Mouse (Mus musculus) left cerebral cortex, adult 2 months (tissue): Measurements from ENCODE around the gene D330020A13Rik. TPM values are rescaled to one million over a fixed set of nuclear protein-coding genes. Genes with fewer than 3 reads are reported as not detected.
"Not testable (repeated sequence)": the region's sequence is repeated elsewhere in the genome, so short reads cannot be mapped to it uniquely, and the experiment has no call there.

Experiments
- DNase-seq, 2 experiments: peaks; one replicate each; pipeline ENCODE4 v3.0.0; 2021 to 2022; ENCODE audit warnings: low spot score in 2 of 2, mixed read lengths in 1 of 2; ENCODE audit errors: extremely low spot score in 1 of 2
- H3K27ac ChIP-seq: fragments of 200-600 bp; 2 replicates; pipeline ENCODE4 v1.8.1; 2022
- H3K4me3 ChIP-seq: fragments of 200-600 bp; 2 replicates; pipeline ENCODE4 v1.8.1; 2022
- CTCF ChIP-seq: fragments of 200-600 bp; IDR thresholded peaks from 2 replicates; pipeline ENCODE4 v1.8.1; 2022; ENCODE audit warnings: antibody characterized with exemption, mild to moderate bottlenecking, moderate library complexity
- intact Hi-C: fragments of 180-260 bp; cut with DNase I; formaldehyde crosslinking; loops from one replicate; pipeline ENCODE4 v1.15.1; 2025
- total RNA-seq, 2 experiments: library from RNA; stranded (reverse); gene quantifications; 2 replicates each; pipeline ENCODE4 v1.2.3; 2021

D330020A13Rik gene
- total RNA-seq, 2 experiments from 2014 or later: not detected

GRCm38 (mm10) chr6:120264151-120264550 lies 30.0 kb upstream of the D330020A13Rik start:
- Histone ChIP-seq H3K4me3 (no peak overlapping the region), H3K27ac (no peak overlapping the region)
- no peak for TF ChIP-seq CTCF
- DNase-seq: no peak
- intact Hi-C loops: no loop called here

GRCm38 (mm10) chr6:120274181-120274580 lies 20.0 kb upstream of the D330020A13Rik start:
- Histone ChIP-seq H3K4me3 (no peak overlapping the region), H3K27ac (no peak overlapping the region)
- DNase-seq: no peak
- no peak for TF ChIP-seq CTCF
- intact Hi-C loops: no loop called here

- Histone ChIP-seq H3K27ac (no peak overlapping the region), H3K4me3 (no peak overlapping the region)
- TF ChIP-seq CTCF: no peak
- no peak for DNase-seq
- intact Hi-C loops: loop anchor here (1.0 kb wide), 1 partner anchor 20 kb away; no protein-coding TSS in a partner anchor
Measured at GRCm38 (mm10) chr6:120274887-120275286, 19.3 kb upstream of the D330020A13Rik start.

GRCm38 (mm10) chr6:120275301-120275700 lies 18.9 kb upstream of the D330020A13Rik start:
- H3K27ac ChIP-seq: no peak overlapping the region
- TF ChIP-seq CTCF: no peak
- H3K4me3 ChIP-seq: no peak overlapping the region
- intact Hi-C loops: loop anchor here (1.0 kb wide), 1 partner anchor 20 kb away; no protein-coding TSS in a partner anchor
- DNase-seq: peak in 1 of 2 experiments; percentile 20

GRCm38 (mm10) chr6:120276874-120277449 lies 17.2 kb upstream of the D330020A13Rik start:
- intact Hi-C loops: no loop called here
- TF ChIP-seq CTCF: no peak
- H3K4me3 ChIP-seq: no peak overlapping the region
- no peak for DNase-seq
- no peak overlapping the region for H3K27ac ChIP-seq

- H3K27ac ChIP-seq: no peak overlapping the region
- H3K4me3 ChIP-seq: no peak overlapping the region
- intact Hi-C loops: no loop called here
- DNase-seq: no peak
- no peak for TF ChIP-seq CTCF
Measured at GRCm38 (mm10) chr6:120287279-120287678, 6.9 kb upstream of the D330020A13Rik start.

GRCm38 (mm10) chr6:120288541-120288940 lies 5.6 kb upstream of the D330020A13Rik start:
- intact Hi-C loops: no loop called here
- no peak for DNase-seq
- H3K4me3 ChIP-seq: no peak overlapping the region
- TF ChIP-seq CTCF: no peak
- no peak overlapping the region for H3K27ac ChIP-seq

GRCm38 (mm10) chr6:120289430-120289829 lies 4.7 kb upstream of the D330020A13Rik start:
- Histone ChIP-seq H3K4me3 (no peak overlapping the region), H3K27ac (no peak overlapping the region)
- intact Hi-C loops: no loop called here
- no peak for TF ChIP-seq CTCF
- DNase-seq: no peak

- no peak overlapping the region for H3K27ac ChIP-seq
- TF ChIP-seq CTCF: no peak
Measured at GRCm38 (mm10) chr6:120291396-120292009, 2.7 kb upstream of the D330020A13Rik start.

GRCm38 (mm10) chr6:120294785-120295133 lies 595 bp downstream of the D330020A13Rik start:
- intact Hi-C loops: no loop called here
- TF ChIP-seq CTCF: no peak
- 0 out of 2 replicates have a peak overlapping the region, but pooled peaks have one; percentile 24 for H3K27ac ChIP-seq
- peak; percentile 29 to 56 for DNase-seq
- H3K4me3 ChIP-seq: peak overlapping the region; percentile 68

More at GRCm38 (mm10) chr6:120291396-120292009, 2.7 kb upstream of the D330020A13Rik start:
- DNase-seq: no peak
- intact Hi-C loops: no loop called here
- H3K4me3 ChIP-seq: no peak overlapping the region

- intact Hi-C loops, DNase-seq, H3K27ac ChIP-seq, H3K4me3 ChIP-seq: not testable (repeated sequence)
- peak; percentile 43 for TF ChIP-seq CTCF
Measured at GRCm38 (mm10) chr6:120296589-120296988, 2.4 kb downstream of the D330020A13Rik start.

- no peak overlapping the region for H3K27ac ChIP-seq
- intact Hi-C loops: loop anchor here (1.0 to 5.0 kb wide), 2 partner anchors 79 to 299 kb away; no protein-coding TSS in a partner anchor
- DNase-seq: peak; percentile 40 to 50
- H3K4me3 ChIP-seq: no peak overlapping the region
- TF ChIP-seq CTCF: peak; percentile 71
Measured at GRCm38 (mm10) chr6:120301137-120301536, 7.0 kb downstream of the D330020A13Rik start.
